ENCODE assay signal across 25 mouse cellular contexts in the genomic region with DNA sequence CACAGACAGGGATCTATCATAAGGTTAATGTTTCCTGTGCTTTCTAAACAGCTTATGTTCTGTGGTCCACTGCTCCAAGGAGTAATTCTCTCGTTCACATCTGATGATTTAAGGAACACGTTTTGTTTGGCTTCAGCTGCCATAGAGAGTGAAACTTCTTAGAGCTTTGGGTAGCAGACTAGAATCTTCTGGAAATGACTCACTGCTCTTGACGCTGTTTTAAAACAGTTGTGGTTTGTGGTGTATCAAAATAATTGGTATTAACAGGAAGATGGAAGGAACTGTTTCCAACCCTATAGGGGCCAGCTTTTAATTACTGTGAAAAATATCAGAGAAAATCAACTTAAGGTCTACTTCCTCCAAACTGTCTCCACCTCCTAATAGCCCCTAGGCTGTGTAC.
A peak's percentile ranks its signal among the peaks of the same experiment; 100 is the strongest.
DNase-seq lines count a peak whose midpoint lies in the region; ATAC-seq and TF ChIP-seq lines count a peak whose summit lies in the region.
"Had no signal": no experiment of that assay in that cellular context is flagged by ENCODE, and none has a peak within 500 bp of the region (broad histone marks: within the 10 kb centered on the region; RNA-seq: fewer than 3 reads in every experiment).

No protein-coding gene starts in this region.

- 72% methylated on average over 3 of the region's 3 CpGs for WGBS in midbrain, embryonic 16.5 days

- no peaks in the 10 kb centered on the region for H3K27me3 ChIP-seq in myocyte (ENCODE audit: control insufficient read depth, insufficient read depth, insufficient read length)
- H3K27me3 ChIP-seq in midbrain, embryonic 16.5 days (ENCODE audit: control insufficient read depth, insufficient read depth, low read depth, low read length), result no peaks in the 10 kb centered on the region
- H3K27me3 ChIP-seq: forebrain, embryonic 12.5 days; heart, embryonic 15.5 days; limb, embryonic 13.5 days; liver, embryonic 13.5 days had no signal

- no peak overlapping the region for H3ac ChIP-seq in myocyte (ENCODE audit: control insufficient read depth, insufficient read length)

- peak; percentile 77 for ATAC-seq in granulocyte monocyte progenitor cell, adult 5-6 weeks (replicated peaks; ENCODE audit: poor library complexity, severe bottlenecking)
- no peak for ATAC-seq in midbrain, embryonic 16.5 days
- ATAC-seq: hindbrain, postnatal 0 days had no signal

- DNase-seq in CD4-positive helper T cell, adult 2 months (ENCODE audit: low read depth, low spot score), result peak; percentile 60
- DNase-seq in NIH3T3 (ENCODE audit: low read depth), result peak; percentile 20
- no peak for DNase-seq in urinary bladder, postnatal 10 days (ENCODE audit: low spot score)
- no peak for DNase-seq in frontal cortex, postnatal 25 days (ENCODE audit: low spot score in 2 of 2)
- no peak for DNase-seq in left cerebral cortex, postnatal 36 days (ENCODE audit: low spot score in 2 of 2)
- DNase-seq: adrenal gland, postnatal 14 days; cerebellum, adult 11-12 months; cerebellum, postnatal 36 days; gastrocnemius, postnatal 10 days; kidney, postnatal 36 days; layer of hippocampus, adult 9-11 months; liver, embryonic 13.5 days; lung, embryonic 14.5 days; lung, postnatal 36 days; right cerebral cortex, postnatal 14 days; thymus, adult 18-20 months had no signal

- no peak for TF ChIP-seq POLR2A in myocyte (IDR thresholded peaks at IDR 0.05; ENCODE audit: insufficient read length, low read depth)

- H3K79me2 ChIP-seq in myocyte (ENCODE audit: control insufficient read depth, insufficient read depth), result no peaks in the 10 kb centered on the region

- intact Hi-C loops in left cerebral cortex, postnatal 36 days (cut with DNase I), result no loop called here

- H3K4me1 ChIP-seq in midbrain, embryonic 16.5 days (ENCODE audit: control insufficient read depth, insufficient read depth, low read length), result no peaks in the 10 kb centered on the region
- H3K4me1 ChIP-seq: forebrain, embryonic 12.5 days; heart, embryonic 15.5 days; hindbrain, embryonic 10.5 days; limb, embryonic 13.5 days; liver, embryonic 13.5 days; midbrain, embryonic 10.5 days had no signal

- peak overlapping the region; percentile 18 for H3K4me2 ChIP-seq in myocyte (ENCODE audit: low read depth)
- no peak overlapping the region for H3K4me2 ChIP-seq in midbrain, embryonic 16.5 days (ENCODE audit: low read length)
- H3K4me2 ChIP-seq: forebrain, embryonic 12.5 days; heart, embryonic 15.5 days; limb, embryonic 13.5 days; liver, embryonic 13.5 days; lung, embryonic 14.5 days had no signal

- no peaks in the 10 kb centered on the region for H3K36me3 ChIP-seq in myocyte (ENCODE audit: control insufficient read depth, insufficient read depth)
- no peaks in the 10 kb centered on the region for H3K36me3 ChIP-seq in midbrain, embryonic 16.5 days (ENCODE audit: control insufficient read depth, insufficient read depth, low read length)
- H3K36me3 ChIP-seq: forebrain, embryonic 12.5 days; heart, embryonic 15.5 days; hindbrain, embryonic 10.5 days; limb, embryonic 13.5 days; liver, embryonic 13.5 days; midbrain, embryonic 10.5 days had no signal

- H3K27ac ChIP-seq in midbrain, embryonic 16.5 days (ENCODE audit: low read length), result no peak overlapping the region
- H3K27ac ChIP-seq: forebrain, embryonic 12.5 days; heart, embryonic 15.5 days; hindbrain, embryonic 10.5 days; hindbrain, postnatal 0 days; limb, embryonic 13.5 days; liver, embryonic 13.5 days; midbrain, embryonic 10.5 days had no signal

- no peaks in the 10 kb centered on the region; the same call in 1 of the 2 replicates for H3K9me3 ChIP-seq in midbrain, embryonic 16.5 days (replicated peaks; ENCODE audit: control insufficient read depth, low read length, poor library complexity, severe bottlenecking)
- H3K9me3 ChIP-seq: forebrain, embryonic 12.5 days; heart, embryonic 15.5 days; hindbrain, embryonic 10.5 days; limb, embryonic 13.5 days; liver, embryonic 13.5 days; midbrain, embryonic 10.5 days had no signal

- no peak overlapping the region for H3K9ac ChIP-seq in midbrain, embryonic 16.5 days (ENCODE audit: low read depth, low read length)
- H3K9ac ChIP-seq: forebrain, embryonic 12.5 days; heart, embryonic 15.5 days; limb, embryonic 13.5 days; liver, embryonic 13.5 days; lung, embryonic 14.5 days had no signal

- H3K4me3 ChIP-seq in myocyte, result no peak overlapping the region
- no peak overlapping the region for H3K4me3 ChIP-seq in midbrain, embryonic 16.5 days (ENCODE audit: low read depth, low read length)
- H3K4me3 ChIP-seq: forebrain, embryonic 12.5 days; heart, embryonic 15.5 days; hindbrain, embryonic 10.5 days; limb, embryonic 13.5 days; liver, embryonic 13.5 days; midbrain, embryonic 10.5 days had no signal

TF ChIP-seq in myocyte, 11 proteins besides CTCF, POLR2A, EP300 and RAD21:
- TF ChIP-seq MYOG (IDR thresholded peaks at IDR 0.05; ENCODE audit: control insufficient read depth in 1 of 3, insufficient read depth in 1 of 3, insufficient read length in 2 of 3, low read depth in 2 of 3) (no peak), REST (IDR thresholded peaks at IDR 0.05; ENCODE audit: insufficient read depth, insufficient read length) (no peak), CEBPB (IDR thresholded peaks at IDR 0.05; ENCODE audit: insufficient read depth, poor library complexity, severe bottlenecking) (no peak), POLR2AphosphoS2 (IDR thresholded peaks at IDR 0.05; ENCODE audit: insufficient read length, low read depth) (no peak), SRF (IDR thresholded peaks at IDR 0.05; ENCODE audit: control insufficient read depth, insufficient read length, low read depth) (no peak), TCF3 (IDR thresholded peaks at IDR 0.05; ENCODE audit: insufficient read length, low read depth) (no peak), MAX (IDR thresholded peaks at IDR 0.05; ENCODE audit: low read depth) (no peak), TCF12 (IDR thresholded peaks at IDR 0.05; ENCODE audit: insufficient read depth, poor library complexity, severe bottlenecking) (no peak), USF1 (IDR thresholded peaks at IDR 0.05; ENCODE audit: low read depth) (no peak), MYOD1 (IDR thresholded peaks at IDR 0.05; ENCODE audit: control insufficient read depth in 1 of 3, insufficient read length in 2 of 3, low read depth in 2 of 3) (no peak), E2F4 (IDR thresholded peaks at IDR 0.05; ENCODE audit: insufficient read depth) (no peak)

Comparison
In these comparisons a context has a peak if more than half of its experiments do, and no peak if none do; other contexts are left out.
1. DNase-seq: peak in CD4-positive helper T cell, adult 2 months (single experiment) and NIH3T3 (single experiment); none in urinary bladder, postnatal 10 days (single experiment), frontal cortex, postnatal 25 days (0 of 2) and left cerebral cortex, postnatal 36 days (0 of 2).